Mouse (Mus musculus) lung, adult 2 months (tissue): ENCODE measurements at regions not wholly inside any gene's neighbourhood (a gene's known extent, or its start where the extent isn't known, plus 50 kb on each side); places are given as distances from the start of the nearest gene placed in this dataset.

Experiments used
- CTCF ChIP-seq: fragments of 200-500 bp; IDR thresholded peaks from 2 replicates; pipeline ENCODE4 v1.5.1; 2011; ENCODE audit warnings: mild to moderate bottlenecking, low read length, control low read depth; ENCODE audit not compliant: insufficient read depth
- POLR2A ChIP-seq: fragments of 200-500 bp; IDR thresholded peaks from 2 replicates; pipeline ENCODE4 v1.6.1; 2011; ENCODE audit warnings: low read depth, mild to moderate bottlenecking, control low read depth, low read length, borderline replicate concordance; ENCODE audit errors: extremely low read depth

DNA sequence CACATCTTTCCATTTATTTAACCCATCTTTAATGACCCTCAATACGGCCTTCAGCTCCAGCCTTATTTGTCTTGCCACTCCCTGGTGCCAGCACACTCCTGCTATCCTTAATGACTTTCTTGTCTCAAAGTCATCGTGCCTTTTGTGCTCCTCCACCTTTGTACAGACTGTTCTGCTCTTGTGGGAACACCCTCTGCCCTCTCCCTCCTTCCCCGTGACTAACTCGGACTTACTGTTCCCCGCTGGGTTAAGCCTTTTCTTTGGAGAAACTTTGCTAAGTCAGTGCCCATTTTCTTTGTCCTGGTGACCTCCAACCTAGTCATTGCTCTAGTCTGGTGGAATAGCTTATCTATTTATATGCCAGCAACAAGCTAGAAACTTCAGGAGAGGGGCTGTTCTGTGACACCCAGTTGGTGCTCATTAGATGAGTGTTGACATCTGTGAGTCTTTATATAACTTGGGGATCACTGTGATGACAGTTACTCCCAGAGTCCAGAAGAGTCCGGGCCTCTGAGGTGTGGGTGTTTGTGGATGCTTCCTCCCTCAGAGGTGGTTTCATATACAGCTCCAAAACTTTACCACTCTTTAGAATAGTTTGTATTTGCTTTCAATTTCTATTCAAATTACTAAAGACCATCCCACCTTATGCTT, 63.3 kb upstream of the Cerkl start:
- no peak for TF ChIP-seq POLR2A
- TF ChIP-seq CTCF: no peak
